22 mouse cellular contexts compared by ENCODE assay signal in genomic region chr19:55241186-55241645, GRCm38 (mm10). TPM values are rescaled to one million over a fixed set of nuclear protein-coding genes. Genes with fewer than 3 reads are reported as not detected.
A peak's percentile ranks its signal among the peaks of the same experiment; 100 is the strongest.
DNase-seq lines count a peak whose midpoint lies in the region; ATAC-seq lines count a peak whose summit lies in the region.
"Had no signal": no experiment of that assay in that cellular context is flagged by ENCODE, and none has a peak within 500 bp of the region (broad histone marks: within the 10 kb centered on the region; RNA-seq: fewer than 3 reads in every experiment).

Gucy2g (minus strand) TSS chr19:55241236.

- WGBS in hindbrain, embryonic 11.5 days, result 74% methylated on average over 6 of the region's 6 CpGs

- intact Hi-C loops in heart, postnatal 14 days (cut with DNase I), result no loop called here

- peak; percentile 12 to 26 for DNase-seq in heart, adult 18-20 months
- no peak for DNase-seq in heart, postnatal 14 days
- peak; percentile 58 for DNase-seq in MN1 (ENCODE audit: low spot score)
- DNase-seq in cerebellum, adult 11 months, result no peak
- no peak for DNase-seq in hindbrain, embryonic 11.5 days (ENCODE audit: low spot score)
- DNase-seq: adrenal gland, adult 2 months; adrenal gland, postnatal 10 days; adrenal gland, postnatal 25 days; cerebellum, adult 11-12 months; cerebellum, adult 2 months; cerebellum, adult 9-10 months; cerebellum, postnatal 10 days; cerebellum, postnatal 25 days; forebrain, postnatal 0 days had no signal

- no peak for ATAC-seq in megakaryocyte, adult 5-6 weeks (ENCODE audit: poor library complexity, severe bottlenecking)
- ATAC-seq in hindbrain, embryonic 11.5 days (ENCODE audit: low FRiP score), result no peak
- ATAC-seq: forebrain, embryonic 13.5 days; forebrain, embryonic 15.5 days; forebrain, postnatal 0 days had no signal

- no peaks in the 10 kb centered on the region for H3K9me3 ChIP-seq in megakaryocyte, embryonic 14.5 days
- H3K9me3 ChIP-seq in hindbrain, embryonic 11.5 days (ENCODE audit: control insufficient read depth, low read length), result no peaks in the 10 kb centered on the region
- H3K9me3 ChIP-seq: embryonic facial prominence, embryonic 10.5 days; embryonic facial prominence, embryonic 12.5 days; forebrain, embryonic 13.5 days; forebrain, embryonic 15.5 days; G1E had no signal

- H3K4me2 ChIP-seq in hindbrain, embryonic 11.5 days (replicated peaks; ENCODE audit: low read depth, low read length), result no peak within 1 kb of the TSS
- H3K4me2 ChIP-seq: embryonic facial prominence, embryonic 12.5 days; forebrain, embryonic 13.5 days; forebrain, embryonic 15.5 days had no signal

- H3K4me1 ChIP-seq in megakaryocyte, embryonic 14.5 days, result peaks cover 86% of the 10 kb centered on the region
- no peaks in the 10 kb centered on the region for H3K4me1 ChIP-seq in hindbrain, embryonic 11.5 days (replicated peaks; ENCODE audit: control insufficient read depth, insufficient read depth, low read length)
- H3K4me1 ChIP-seq: forebrain, embryonic 13.5 days; forebrain, embryonic 15.5 days had no signal

- no peak within 1 kb of the TSS for H3K27ac ChIP-seq in hindbrain, embryonic 11.5 days (ENCODE audit: low read depth, low read length)
- H3K27ac ChIP-seq: embryonic facial prominence, embryonic 10.5 days; embryonic facial prominence, embryonic 12.5 days; forebrain, embryonic 13.5 days; forebrain, embryonic 15.5 days had no signal

- no peaks in the 10 kb centered on the region for H3K27me3 ChIP-seq in megakaryocyte, embryonic 14.5 days (replicated peaks)
- H3K27me3 ChIP-seq in hindbrain, embryonic 11.5 days (ENCODE audit: control insufficient read depth, insufficient read depth, low read length), result no peaks in the 10 kb centered on the region
- H3K27me3 ChIP-seq: embryonic facial prominence, embryonic 12.5 days; forebrain, embryonic 13.5 days; forebrain, embryonic 15.5 days had no signal

- no peaks in the 10 kb centered on the region for H3K36me3 ChIP-seq in megakaryocyte, embryonic 14.5 days (replicated peaks; ENCODE audit: low read length)
- H3K36me3 ChIP-seq in hindbrain, embryonic 11.5 days (ENCODE audit: control insufficient read depth, insufficient read depth, low read length), result no peaks in the 10 kb centered on the region
- H3K36me3 ChIP-seq: embryonic facial prominence, embryonic 10.5 days; embryonic facial prominence, embryonic 12.5 days; forebrain, embryonic 15.5 days; G1E had no signal

- H3K9ac ChIP-seq in hindbrain, embryonic 11.5 days (ENCODE audit: low read depth, low read length), result no peak within 1 kb of the TSS
- H3K9ac ChIP-seq: embryonic facial prominence, embryonic 12.5 days; forebrain, embryonic 13.5 days; forebrain, embryonic 15.5 days; forebrain, postnatal 0 days had no signal

- H3K4me3 ChIP-seq in megakaryocyte, embryonic 14.5 days (replicated peaks), result peak within 1 kb of the TSS; percentile 2
- H3K4me3 ChIP-seq in hindbrain, embryonic 11.5 days (ENCODE audit: low read depth, low read length), result no peak within 1 kb of the TSS
- H3K4me3 ChIP-seq: embryonic facial prominence, embryonic 10.5 days; embryonic facial prominence, embryonic 12.5 days; forebrain, embryonic 13.5 days; forebrain, embryonic 15.5 days had no signal

RNA-seq across cellular contexts. Expression of gene Gucy2g, which starts in this region (rescaled TPM):
- under 1 TPM in 1 of 2 experiments, not detected in 1; 0.10 TPM for total RNA-seq in heart, adult 18-20 months (2021)
- total RNA-seq in heart, postnatal 14 days (2021), result under 1 TPM in 1 of 2 experiments, not detected in 1; 0.17 TPM
- 0.97 and 1.6 TPM in 2 replicates for polyA plus RNA-seq in megakaryocyte, embryonic 14.5 days (2012; ENCODE audit: insufficient read depth, low replicate concordance)
- total RNA-seq in megakaryocyte, adult 5-6 weeks (2015), result not detected in 2 replicates
- not detected in 2 replicates for total RNA-seq in megakaryocyte, adult 5-6 weeks (2017)
- polyA plus RNA-seq in hindbrain, embryonic 11.5 days (2014; fragmentation: Nextera tagmentation; extraction: Ambion mirVana), result not detected in 2 replicates
- total RNA-seq: adrenal gland, adult 2 months; adrenal gland, postnatal 10 days; adrenal gland, postnatal 25 days had no signal
- polyA plus RNA-seq: embryonic facial prominence, embryonic 10.5 days; embryonic facial prominence, embryonic 12.5 days; forebrain, embryonic 11.5 days; forebrain, embryonic 13.5 days; forebrain, embryonic 15.5 days; G1E had no signal

Comparison
In these comparisons a context has a peak if more than half of its experiments do, and no peak if none do; other contexts are left out.
1. Peak in DNase-seq in heart, adult 18-20 months; RNA of the gene not detected or under 1 TPM.